Mouse (Mus musculus): ENCODE measurements around the gene Clasp2. TPM values are rescaled to one million over a fixed set of nuclear protein-coding genes. Genes with fewer than 3 reads are reported as not detected.
"Not testable (repeated sequence)": the region's sequence is repeated elsewhere in the genome, so short reads cannot be mapped to it uniquely, and the experiment has no call there.

Gene Clasp2
- polyA plus RNA-seq, 1 experiment: 71.5 TPM

DNA sequence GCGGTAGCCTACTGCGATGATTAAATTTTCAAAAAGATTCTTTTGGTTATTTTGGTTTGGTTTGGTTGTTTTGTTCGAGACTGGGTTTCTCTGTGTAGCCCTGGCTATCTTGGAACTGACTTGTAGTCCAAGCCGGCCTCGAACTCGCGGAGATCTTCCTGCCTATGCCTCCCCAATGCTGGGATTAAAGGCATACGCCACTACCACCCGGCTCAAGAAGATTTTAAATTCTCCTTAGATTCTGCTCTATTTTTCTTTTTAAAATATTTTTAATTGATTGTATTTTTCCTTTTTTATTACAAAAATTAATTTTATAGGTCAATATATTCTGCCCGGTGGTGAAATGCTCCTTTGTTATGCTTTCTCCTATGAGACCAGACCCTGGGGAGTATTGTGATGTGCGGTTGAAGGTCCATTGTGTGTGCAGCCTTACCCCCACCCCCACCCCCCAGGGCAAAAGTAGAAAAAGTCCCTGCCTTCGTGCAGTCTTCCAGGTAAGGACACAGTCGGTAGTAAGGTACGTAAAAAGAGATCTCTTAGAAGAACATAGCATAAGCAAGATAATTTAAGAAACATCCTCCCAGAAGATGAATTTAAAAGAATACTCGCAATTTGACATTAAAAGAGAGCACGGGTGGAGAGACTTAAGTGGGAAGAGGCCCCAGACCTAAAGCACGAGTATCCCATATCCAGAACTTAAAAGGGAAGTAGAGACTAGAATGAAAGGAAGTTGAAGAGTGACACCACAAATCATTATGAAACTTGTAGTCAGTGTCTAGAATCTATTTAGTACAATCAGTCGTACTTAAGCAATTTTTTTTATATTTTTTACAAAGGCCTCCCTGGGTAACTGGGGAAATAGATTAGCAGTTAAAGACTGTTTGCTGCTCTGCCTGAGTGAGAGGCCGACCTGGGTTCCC is 32.7 kb upstream of the Clasp2 start:
- H3K9ac ChIP-seq (ENCODE audit: low read depth, poor library complexity, severe bottlenecking): peak overlapping the region; percentile 88
- TF ChIP-seq EP300 (IDR thresholded peaks at IDR 0.05; ENCODE audit: insufficient read depth, low read depth, low read length) (no peak), CTCF (IDR thresholded peaks at IDR 0.05; ENCODE audit: low read depth, low read length) (no peak), POLR2A (IDR thresholded peaks at IDR 0.05; ENCODE audit: insufficient read depth, low read length) (no peak)
- H3K36me3 ChIP-seq (ENCODE audit: control insufficient read depth, insufficient read depth, low read length, poor library complexity, severe bottlenecking): no peaks in the 10 kb centered on the region
- H3K4me3 ChIP-seq (ENCODE audit: low read depth, low read length): peak overlapping the region; percentile 90
- H3K4me1 ChIP-seq (ENCODE audit: control insufficient read depth, insufficient read depth, low read length): no peaks in the 10 kb centered on the region
- H3K27ac ChIP-seq (ENCODE audit: insufficient read depth, low read length): no peak overlapping the region
- no peaks in the 10 kb centered on the region for H3K9me3 ChIP-seq (replicated peaks; ENCODE audit: control insufficient read depth, insufficient read depth, low read length, poor library complexity, severe bottlenecking)
- no peaks in the 10 kb centered on the region for H3K27me3 ChIP-seq (ENCODE audit: control insufficient read depth, insufficient read depth, low read length, poor library complexity, severe bottlenecking)

GRCm38 (mm10) chr9:113710871-113711270 is 30.4 kb upstream of the Clasp2 start:
- H3K9ac ChIP-seq (ENCODE audit: low read depth, poor library complexity, severe bottlenecking): no peak overlapping the region
- TF ChIP-seq CTCF (IDR thresholded peaks at IDR 0.05; ENCODE audit: low read depth, low read length) (no peak), EP300 (IDR thresholded peaks at IDR 0.05; ENCODE audit: insufficient read depth, low read depth, low read length) (0 out of 2 replicates have a peak, but pooled peaks have one; percentile 22)
- no peaks in the 10 kb centered on the region for H3K9me3 ChIP-seq (replicated peaks; ENCODE audit: control insufficient read depth, insufficient read depth, low read length, poor library complexity, severe bottlenecking)
- H3K27ac ChIP-seq (ENCODE audit: insufficient read depth, low read length): no peak overlapping the region
- no peaks in the 10 kb centered on the region for H3K36me3 ChIP-seq (ENCODE audit: control insufficient read depth, insufficient read depth, low read length, poor library complexity, severe bottlenecking)
- peaks cover 2% of the 10 kb centered on the region for H3K4me1 ChIP-seq (ENCODE audit: control insufficient read depth, insufficient read depth, low read length)
- H3K4me3 ChIP-seq (ENCODE audit: low read depth, low read length): no peak overlapping the region
- no peaks in the 10 kb centered on the region for H3K27me3 ChIP-seq (ENCODE audit: control insufficient read depth, insufficient read depth, low read length, poor library complexity, severe bottlenecking)

- Histone ChIP-seq H3K4me1 (ENCODE audit: control insufficient read depth, insufficient read depth, low read length) (peaks cover 2% of the 10 kb centered on the region), H3K36me3 (ENCODE audit: control insufficient read depth, insufficient read depth, low read length, poor library complexity, severe bottlenecking) (no peaks in the 10 kb centered on the region), H3K9ac (ENCODE audit: low read depth, poor library complexity, severe bottlenecking) (no peak overlapping the region), H3K4me3 (ENCODE audit: low read depth, low read length) (peak overlapping the region; percentile 21), H3K9me3 (replicated peaks; ENCODE audit: control insufficient read depth, insufficient read depth, low read length, poor library complexity, severe bottlenecking) (no peaks in the 10 kb centered on the region), H3K27ac (ENCODE audit: insufficient read depth, low read length) (no peak overlapping the region), H3K27me3 (ENCODE audit: control insufficient read depth, insufficient read depth, low read length, poor library complexity, severe bottlenecking) (no peaks in the 10 kb centered on the region)
- no peak for TF ChIP-seq EP300 (IDR thresholded peaks at IDR 0.05; ENCODE audit: insufficient read depth, low read depth, low read length)
- peak; percentile 64 for TF ChIP-seq CTCF (IDR thresholded peaks at IDR 0.05; ENCODE audit: low read depth, low read length)
- no peak for TF ChIP-seq POLR2A (IDR thresholded peaks at IDR 0.05; ENCODE audit: insufficient read depth, low read length)
These were observed 22.2 kb upstream of the Clasp2 start for GRCm38 (mm10) chr9:113719063-113719462.

GRCm38 (mm10) chr9:113724646-113725045 is 16.6 kb upstream of the Clasp2 start:
- Histone ChIP-seq H3K4me3 (ENCODE audit: low read depth, low read length) (0 out of 2 replicates have a peak overlapping the region, but pooled peaks have one; percentile 19), H3K9me3 (replicated peaks; ENCODE audit: control insufficient read depth, insufficient read depth, low read length, poor library complexity, severe bottlenecking) (no peaks in the 10 kb centered on the region), H3K27ac (ENCODE audit: insufficient read depth, low read length) (no peak overlapping the region), H3K4me1 (ENCODE audit: control insufficient read depth, insufficient read depth, low read length) (no peaks in the 10 kb centered on the region), H3K36me3 (ENCODE audit: control insufficient read depth, insufficient read depth, low read length, poor library complexity, severe bottlenecking) (no peaks in the 10 kb centered on the region), H3K9ac (ENCODE audit: low read depth, poor library complexity, severe bottlenecking) (no peak overlapping the region), H3K27me3 (ENCODE audit: control insufficient read depth, insufficient read depth, low read length, poor library complexity, severe bottlenecking) (no peaks in the 10 kb centered on the region)
- TF ChIP-seq POLR2A (IDR thresholded peaks at IDR 0.05; ENCODE audit: insufficient read depth, low read length) (no peak), CTCF (IDR thresholded peaks at IDR 0.05; ENCODE audit: low read depth, low read length) (no peak), EP300 (IDR thresholded peaks at IDR 0.05; ENCODE audit: insufficient read depth, low read depth, low read length) (no peak)

- H3K36me3 ChIP-seq (ENCODE audit: control insufficient read depth, insufficient read depth, low read length, poor library complexity, severe bottlenecking); H3K4me3 ChIP-seq (ENCODE audit: low read depth, low read length); H3K4me1 ChIP-seq (ENCODE audit: control insufficient read depth, insufficient read depth, low read length); H3K9ac ChIP-seq (ENCODE audit: low read depth, poor library complexity, severe bottlenecking); H3K27ac ChIP-seq (ENCODE audit: insufficient read depth, low read length); H3K27me3 ChIP-seq (ENCODE audit: control insufficient read depth, insufficient read depth, low read length, poor library complexity, severe bottlenecking); H3K9me3 ChIP-seq (replicated peaks; ENCODE audit: control insufficient read depth, insufficient read depth, low read length, poor library complexity, severe bottlenecking): not testable (repeated sequence)
These were observed 15.7 kb upstream of the Clasp2 start for GRCm38 (mm10) chr9:113725609-113726008.

DNA sequence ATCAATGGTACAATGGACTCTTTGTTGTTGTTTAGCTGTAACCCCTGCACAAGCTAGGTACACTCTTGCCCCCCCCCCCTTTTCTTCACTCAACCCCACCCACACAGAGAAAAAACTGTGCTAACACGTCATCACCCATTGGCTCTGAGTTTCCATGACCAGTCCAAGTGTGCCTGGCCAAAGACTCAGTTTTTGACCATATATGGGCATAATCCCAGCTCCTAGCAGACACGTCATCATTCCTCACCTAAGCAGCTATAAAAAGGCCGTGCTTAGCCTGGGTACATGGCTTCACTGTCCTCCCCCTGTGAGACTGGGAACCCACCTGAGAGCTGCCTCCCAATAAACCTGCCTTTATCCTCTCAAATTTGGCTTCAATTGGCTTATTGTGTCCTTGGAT is 15.1 kb upstream of the Clasp2 start:
- no peak overlapping the region for H3K4me3 ChIP-seq (ENCODE audit: low read depth, low read length)
- no peak overlapping the region for H3K9ac ChIP-seq (ENCODE audit: low read depth, poor library complexity, severe bottlenecking)
- H3K4me1 ChIP-seq (ENCODE audit: control insufficient read depth, insufficient read depth, low read length): no peaks in the 10 kb centered on the region
- TF ChIP-seq POLR2A (IDR thresholded peaks at IDR 0.05; ENCODE audit: insufficient read depth, low read length): no peak
- H3K27ac ChIP-seq (ENCODE audit: insufficient read depth, low read length): no peak overlapping the region
- H3K36me3 ChIP-seq (ENCODE audit: control insufficient read depth, insufficient read depth, low read length, poor library complexity, severe bottlenecking): no peaks in the 10 kb centered on the region
- H3K27me3 ChIP-seq (ENCODE audit: control insufficient read depth, insufficient read depth, low read length, poor library complexity, severe bottlenecking): no peaks in the 10 kb centered on the region
- no peaks in the 10 kb centered on the region for H3K9me3 ChIP-seq (replicated peaks; ENCODE audit: control insufficient read depth, insufficient read depth, low read length, poor library complexity, severe bottlenecking)

Measured in ES-Bruce4 (cell line).